Mouse (Mus musculus): ENCODE results near the gene Tssc4.

The Tssc4 gene

GRCm38 (mm10) chr7:143109696-143110095 lies 40.6 kb downstream of the Tssc4 start:
- no peak for DNase-seq (ENCODE audit: low spot score in 2 of 2)

- no peak for DNase-seq (ENCODE audit: low spot score in 2 of 2)
These were observed 41.8 kb downstream of the Tssc4 start for GRCm38 (mm10) chr7:143110803-143111202.

DNA sequence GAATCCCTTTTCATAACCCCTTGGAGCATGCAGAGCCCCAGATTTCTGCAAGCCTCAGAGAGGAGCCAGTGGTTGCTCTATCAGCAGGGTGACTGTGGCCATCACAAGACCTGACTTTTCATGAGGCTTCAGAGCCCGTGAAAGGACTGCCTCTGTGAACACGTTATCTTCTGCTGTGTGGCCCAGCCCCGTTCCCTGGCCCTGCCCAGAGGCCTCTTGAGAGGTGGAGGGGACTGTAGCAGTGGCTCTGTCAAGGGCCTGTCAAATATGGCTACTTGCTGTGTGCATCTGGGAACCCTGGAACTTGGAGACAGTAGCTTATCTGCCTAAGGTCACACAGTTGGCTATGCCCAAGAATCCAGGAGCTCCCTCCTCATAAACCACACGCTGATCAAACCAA lies 42.7 kb downstream of the Tssc4 start:
- no peak for DNase-seq (ENCODE audit: low spot score in 2 of 2)

DNA sequence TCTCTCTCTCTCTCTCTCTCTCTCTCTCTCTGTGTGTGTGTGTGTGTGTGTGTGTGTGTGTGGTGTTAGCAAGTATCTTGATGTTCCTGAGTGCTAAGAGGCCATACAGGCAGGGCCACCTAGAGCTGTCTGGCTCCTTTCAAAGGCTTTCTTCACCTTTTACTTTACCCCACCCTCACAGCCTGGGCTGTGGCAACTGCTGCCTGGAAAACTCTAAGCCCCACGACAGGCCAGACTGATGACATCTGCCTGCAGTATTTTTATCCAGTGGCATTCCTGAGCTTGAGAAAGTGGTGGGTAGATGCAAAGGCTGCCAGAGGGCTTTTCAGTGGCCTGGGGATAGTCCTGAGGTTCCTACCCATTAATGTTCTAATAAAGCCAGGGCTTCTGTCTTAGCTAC lies 43.3 kb downstream of the Tssc4 start:
- no peak for DNase-seq (ENCODE audit: low spot score in 2 of 2)

GRCm38 (mm10) chr7:143114773-143115172 lies 45.7 kb downstream of the Tssc4 start:
- DNase-seq (ENCODE audit: low spot score in 2 of 2): no peak

GRCm38 (mm10) chr7:143116521-143116920 lies 47.5 kb downstream of the Tssc4 start:
- no peak for DNase-seq (ENCODE audit: low spot score in 2 of 2)

DNA sequence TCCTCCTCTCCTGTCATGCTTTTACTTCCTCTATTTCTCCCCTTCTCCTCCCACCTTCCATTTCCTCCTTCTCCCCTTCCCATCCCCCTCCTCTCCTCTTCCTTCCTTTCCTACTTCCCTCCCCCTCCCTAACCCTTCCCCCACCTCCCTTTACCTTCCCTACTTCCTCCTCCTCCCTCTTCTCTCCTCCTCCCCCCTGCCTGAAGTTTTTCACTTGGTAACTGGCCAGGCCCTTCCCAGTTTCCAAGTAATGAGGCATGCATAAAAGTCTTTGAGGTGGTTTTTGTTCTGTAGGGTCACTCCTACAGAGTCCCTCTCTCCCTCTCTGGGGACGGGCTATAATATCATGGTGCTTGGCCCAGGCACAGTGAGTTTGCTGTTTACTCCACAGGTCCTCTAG lies 50.4 kb downstream of the Tssc4 start:
- DNase-seq (ENCODE audit: low spot score in 2 of 2): no peak

- DNase-seq (ENCODE audit: low spot score in 2 of 2): no peak
These were observed 50.8 kb downstream of the Tssc4 start for GRCm38 (mm10) chr7:143119826-143120225.

Data from frontal cortex, postnatal 10 days (tissue).